Mouse (Mus musculus): Measurements from ENCODE around the gene Cmtm3. TPM values are rescaled to one million over a fixed set of nuclear protein-coding genes. Genes with fewer than 3 reads are reported as not detected.
"Not testable (repeated sequence)": the region's sequence is repeated elsewhere in the genome, so short reads cannot be mapped to it uniquely, and the experiment has no call there.

The Cmtm3 gene
- polyA plus RNA-seq, 1 experiment from 2014 or later = 34.0 TPM

- Histone ChIP-seq H3K9ac (replicated peaks; ENCODE audit: low read depth, low read length) (no peak overlapping the region), H3K36me3 (ENCODE audit: control insufficient read depth, insufficient read depth) (no peaks in the 10 kb centered on the region), H3K4me3 (replicated peaks; ENCODE audit: low read length) (no peak overlapping the region), H3K27me3 (replicated peaks; ENCODE audit: control insufficient read depth, insufficient read depth, low read length) (no peaks in the 10 kb centered on the region), H3K9me3 (ENCODE audit: control insufficient read depth, low read length) (no peaks in the 10 kb centered on the region), H3K4me1 (replicated peaks; ENCODE audit: control insufficient read depth, insufficient read depth, low read length) (no peaks in the 10 kb centered on the region), H3K27ac (ENCODE audit: low read length) (no peak overlapping the region), H3K4me2 (ENCODE audit: low read length) (no peak overlapping the region)
- WGBS = 84% methylated on average over 4 of the region's 4 CpGs
- no peak for ATAC-seq
These were observed 25.9 kb upstream of the Cmtm3 start for GRCm38 (mm10) chr8:104313311-104313710.

- H3K4me2 ChIP-seq (ENCODE audit: low read length); H3K4me3 ChIP-seq (replicated peaks; ENCODE audit: low read length); H3K9me3 ChIP-seq (ENCODE audit: control insufficient read depth, low read length); H3K27ac ChIP-seq (ENCODE audit: low read length); H3K4me1 ChIP-seq (replicated peaks; ENCODE audit: control insufficient read depth, insufficient read depth, low read length); H3K9ac ChIP-seq (replicated peaks; ENCODE audit: low read depth, low read length); H3K36me3 ChIP-seq (ENCODE audit: control insufficient read depth, insufficient read depth); H3K27me3 ChIP-seq (replicated peaks; ENCODE audit: control insufficient read depth, insufficient read depth, low read length); ATAC-seq: not testable (repeated sequence)
- 90% methylated on average over 8 of the region's 11 CpGs for WGBS
These were observed 17.9 kb upstream of the Cmtm3 start, which contains the start of gene Gm11020 for GRCm38 (mm10) chr8:104321267-104321666. Gm11020 (plus strand) TSS chr8:104321567.

- not testable (repeated sequence) for H3K27me3 ChIP-seq (replicated peaks; ENCODE audit: control insufficient read depth, insufficient read depth, low read length); H3K4me2 ChIP-seq (ENCODE audit: low read length); H3K27ac ChIP-seq (ENCODE audit: low read length); H3K9ac ChIP-seq (replicated peaks; ENCODE audit: low read depth, low read length); H3K9me3 ChIP-seq (ENCODE audit: control insufficient read depth, low read length); ATAC-seq; H3K4me3 ChIP-seq (replicated peaks; ENCODE audit: low read length); H3K4me1 ChIP-seq (replicated peaks; ENCODE audit: control insufficient read depth, insufficient read depth, low read length); H3K36me3 ChIP-seq (ENCODE audit: control insufficient read depth, insufficient read depth)
- WGBS = 93% methylated on average over 12 of the region's 12 CpGs
These were observed 17.3 kb upstream of the Cmtm3 start, which contains the start of gene Cmtm2b for GRCm38 (mm10) chr8:104321930-104322329. Cmtm2b (plus strand) TSS chr8:104322230.

GRCm38 (mm10) chr8:104332665-104333631, 6.3 kb upstream of the Cmtm3 start:
- no peaks in the 10 kb centered on the region for H3K4me1 ChIP-seq (replicated peaks; ENCODE audit: control insufficient read depth, insufficient read depth, low read length)
- no peak for ATAC-seq

GRCm38 (mm10) chr8:104333786-104334185, 5.4 kb upstream of the Cmtm3 start:
- Histone ChIP-seq H3K9me3 (ENCODE audit: control insufficient read depth, low read length) (no peaks in the 10 kb centered on the region), H3K4me2 (ENCODE audit: low read length) (no peak overlapping the region)
- WGBS = 75% methylated on average over 5 of the region's 5 CpGs

More at GRCm38 (mm10) chr8:104332665-104333631, 6.3 kb upstream of the Cmtm3 start:
- H3K9me3 ChIP-seq (ENCODE audit: control insufficient read depth, low read length) = no peaks in the 10 kb centered on the region
- WGBS = 74% methylated on average over 5 of the region's 5 CpGs
- no peak overlapping the region for H3K4me3 ChIP-seq (replicated peaks; ENCODE audit: low read length)
- H3K36me3 ChIP-seq (ENCODE audit: control insufficient read depth, insufficient read depth) = no peaks in the 10 kb centered on the region
- no peak overlapping the region for H3K27ac ChIP-seq (ENCODE audit: low read length)
- no peak overlapping the region for H3K9ac ChIP-seq (replicated peaks; ENCODE audit: low read depth, low read length)
- H3K27me3 ChIP-seq (replicated peaks; ENCODE audit: control insufficient read depth, insufficient read depth, low read length) = no peaks in the 10 kb centered on the region
- no peak overlapping the region for H3K4me2 ChIP-seq (ENCODE audit: low read length)

GRCm38 (mm10) chr8:104334196-104334595, 5.0 kb upstream of the Cmtm3 start:
- no peaks in the 10 kb centered on the region for H3K4me1 ChIP-seq (replicated peaks; ENCODE audit: control insufficient read depth, insufficient read depth, low read length)
- 70% methylated on average over 1 of the region's 1 CpGs for WGBS

More at GRCm38 (mm10) chr8:104333786-104334185, 5.4 kb upstream of the Cmtm3 start:
- Histone ChIP-seq H3K4me3 (replicated peaks; ENCODE audit: low read length) (no peak overlapping the region), H3K9ac (replicated peaks; ENCODE audit: low read depth, low read length) (no peak overlapping the region), H3K27ac (ENCODE audit: low read length) (no peak overlapping the region), H3K4me1 (replicated peaks; ENCODE audit: control insufficient read depth, insufficient read depth, low read length) (no peaks in the 10 kb centered on the region), H3K27me3 (replicated peaks; ENCODE audit: control insufficient read depth, insufficient read depth, low read length) (no peaks in the 10 kb centered on the region), H3K36me3 (ENCODE audit: control insufficient read depth, insufficient read depth) (no peaks in the 10 kb centered on the region)
- no peak for ATAC-seq

GRCm38 (mm10) chr8:104336806-104337205, 2.4 kb upstream of the Cmtm3 start:
- 88% methylated on average over 1 of the region's 1 CpGs for WGBS
- Histone ChIP-seq H3K4me1 (replicated peaks; ENCODE audit: control insufficient read depth, insufficient read depth, low read length) (peaks cover 14% of the 10 kb centered on the region), H3K4me3 (replicated peaks; ENCODE audit: low read length) (no peak overlapping the region), H3K9me3 (ENCODE audit: control insufficient read depth, low read length) (no peaks in the 10 kb centered on the region), H3K4me2 (ENCODE audit: low read length) (no peak overlapping the region), H3K27ac (ENCODE audit: low read length) (no peak overlapping the region), H3K9ac (replicated peaks; ENCODE audit: low read depth, low read length) (no peak overlapping the region), H3K27me3 (replicated peaks; ENCODE audit: control insufficient read depth, insufficient read depth, low read length) (no peaks in the 10 kb centered on the region), H3K36me3 (ENCODE audit: control insufficient read depth, insufficient read depth) (no peaks in the 10 kb centered on the region)
- no peak for ATAC-seq

More at GRCm38 (mm10) chr8:104334196-104334595, 5.0 kb upstream of the Cmtm3 start:
- H3K4me2 ChIP-seq (ENCODE audit: low read length) = no peak overlapping the region
- no peaks in the 10 kb centered on the region for H3K36me3 ChIP-seq (ENCODE audit: control insufficient read depth, insufficient read depth)
- H3K27ac ChIP-seq (ENCODE audit: low read length) = no peak overlapping the region
- no peaks in the 10 kb centered on the region for H3K9me3 ChIP-seq (ENCODE audit: control insufficient read depth, low read length)
- no peaks in the 10 kb centered on the region for H3K27me3 ChIP-seq (replicated peaks; ENCODE audit: control insufficient read depth, insufficient read depth, low read length)
- H3K9ac ChIP-seq (replicated peaks; ENCODE audit: low read depth, low read length) = no peak overlapping the region
- no peak overlapping the region for H3K4me3 ChIP-seq (replicated peaks; ENCODE audit: low read length)
- ATAC-seq = no peak

GRCm38 (mm10) chr8:104337890-104338289, 1.3 kb upstream of the Cmtm3 start:
- no peaks in the 10 kb centered on the region for H3K36me3 ChIP-seq (ENCODE audit: control insufficient read depth, insufficient read depth)
- no peaks in the 10 kb centered on the region for H3K27me3 ChIP-seq (replicated peaks; ENCODE audit: control insufficient read depth, insufficient read depth, low read length)
- no peak overlapping the region for H3K4me3 ChIP-seq (replicated peaks; ENCODE audit: low read length)
- peaks cover 14% of the 10 kb centered on the region for H3K4me1 ChIP-seq (replicated peaks; ENCODE audit: control insufficient read depth, insufficient read depth, low read length)
- no peak overlapping the region for H3K9ac ChIP-seq (replicated peaks; ENCODE audit: low read depth, low read length)
- WGBS = 47% methylated on average over 3 of the region's 3 CpGs
- no peak for ATAC-seq
- H3K9me3 ChIP-seq (ENCODE audit: control insufficient read depth, low read length) = no peaks in the 10 kb centered on the region
- H3K4me2 ChIP-seq (ENCODE audit: low read length) = no peak overlapping the region
- no peak overlapping the region for H3K27ac ChIP-seq (ENCODE audit: low read length)

GRCm38 (mm10) chr8:104339983-104340232, 698 bp downstream of the Cmtm3 start:
- ATAC-seq = 0 out of 2 replicates have a peak, but pooled peaks have one; percentile 1
- no peak overlapping the region for H3K27ac ChIP-seq (ENCODE audit: low read length)

More at GRCm38 (mm10) chr8:104339983-104340232, 698 bp downstream of the Cmtm3 start:
- Histone ChIP-seq H3K4me3 (replicated peaks; ENCODE audit: low read length) (peak overlapping the region; percentile 69), H3K27me3 (replicated peaks; ENCODE audit: control insufficient read depth, insufficient read depth, low read length) (no peaks in the 10 kb centered on the region), H3K9me3 (ENCODE audit: control insufficient read depth, low read length) (no peaks in the 10 kb centered on the region), H3K9ac (replicated peaks; ENCODE audit: low read depth, low read length) (peak overlapping the region; percentile 77), H3K4me1 (replicated peaks; ENCODE audit: control insufficient read depth, insufficient read depth, low read length) (peaks cover 14% of the 10 kb centered on the region), H3K36me3 (ENCODE audit: control insufficient read depth, insufficient read depth) (no peaks in the 10 kb centered on the region), H3K4me2 (ENCODE audit: low read length) (peak overlapping the region; percentile 88)
- 1% methylated on average over 6 of the region's 6 CpGs for WGBS
